Mouse (Mus musculus): Measurements from ENCODE around the gene Nxpe4. TPM values are rescaled to one million over a fixed set of nuclear protein-coding genes. Genes with fewer than 3 reads are reported as not detected.
A peak's percentile ranks its signal among the peaks of the same experiment; 100 is the strongest.
"Not testable (repeated sequence)": the region's sequence is repeated elsewhere in the genome, so short reads cannot be mapped to it uniquely, and the experiment has no call there.

Gene Nxpe4
- 1 to 10 TPM; 8.3 TPM for total RNA-seq (2021)
- long read RNA-seq, experiment 1, partial matches to known transcripts: 1 of 8 reads
- long read RNA-seq, experiment 1, other reads (novel, unspliced or antisense): 7 of 8 reads
- long read RNA-seq, experiment 2, partial matches to known transcripts: 2 of 17 reads
- long read RNA-seq, experiment 2, other reads (novel, unspliced or antisense): 15 of 17 reads

- DNase-seq (ENCODE audit: low spot score in 2 of 2): peak; percentile 86 to 93
- H3K4me3 ChIP-seq: peak within 1 kb of the TSS; percentile 61
- TF ChIP-seq CTCF (conservative IDR thresholded peaks at IDR 0.05): peak; percentile 80
- peak within 1 kb of the TSS; percentile 51; the same call in 1 of the 2 replicates for H3K27ac ChIP-seq
These were observed at the start of gene Nxpe4 for GRCm38 (mm10) chr9:48161505-48162192. Gene Nxpe4, plus strand, starts transcription at chr9:48162023.

DNA sequence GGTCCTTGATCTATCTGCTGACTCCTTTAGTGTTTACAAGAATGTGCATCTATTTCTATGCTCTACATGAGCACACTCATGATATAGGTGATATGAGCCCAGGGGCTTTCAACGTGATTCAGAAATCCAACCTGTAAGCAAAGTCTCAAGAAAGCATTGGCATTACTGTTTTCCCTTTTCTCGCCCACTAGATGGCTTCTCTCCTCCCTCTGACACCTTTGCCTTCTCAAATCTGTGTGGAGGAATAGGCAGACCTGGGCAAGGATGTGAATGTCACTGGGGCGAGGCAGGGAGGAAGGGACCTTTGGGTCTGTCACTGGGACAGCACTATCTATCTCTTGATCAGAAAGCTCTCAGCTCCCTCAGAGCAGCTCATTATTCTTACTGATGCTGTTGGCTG lies 35.0 kb upstream of the Nxpe4 start:
- Histone ChIP-seq H3K27ac (no peak overlapping the region), H3K4me3 (no peak overlapping the region)
- DNase-seq (ENCODE audit: low spot score in 2 of 2): no peak
- TF ChIP-seq CTCF (conservative IDR thresholded peaks at IDR 0.05): peak; percentile 49

- no peak for TF ChIP-seq CTCF (conservative IDR thresholded peaks at IDR 0.05)
- Histone ChIP-seq H3K27ac (no peak overlapping the region), H3K4me3 (no peak overlapping the region)
- no peak for DNase-seq (ENCODE audit: low spot score in 2 of 2)
These were observed 24.3 kb upstream of the Nxpe4 start for GRCm38 (mm10) chr9:48137507-48137906.

DNA sequence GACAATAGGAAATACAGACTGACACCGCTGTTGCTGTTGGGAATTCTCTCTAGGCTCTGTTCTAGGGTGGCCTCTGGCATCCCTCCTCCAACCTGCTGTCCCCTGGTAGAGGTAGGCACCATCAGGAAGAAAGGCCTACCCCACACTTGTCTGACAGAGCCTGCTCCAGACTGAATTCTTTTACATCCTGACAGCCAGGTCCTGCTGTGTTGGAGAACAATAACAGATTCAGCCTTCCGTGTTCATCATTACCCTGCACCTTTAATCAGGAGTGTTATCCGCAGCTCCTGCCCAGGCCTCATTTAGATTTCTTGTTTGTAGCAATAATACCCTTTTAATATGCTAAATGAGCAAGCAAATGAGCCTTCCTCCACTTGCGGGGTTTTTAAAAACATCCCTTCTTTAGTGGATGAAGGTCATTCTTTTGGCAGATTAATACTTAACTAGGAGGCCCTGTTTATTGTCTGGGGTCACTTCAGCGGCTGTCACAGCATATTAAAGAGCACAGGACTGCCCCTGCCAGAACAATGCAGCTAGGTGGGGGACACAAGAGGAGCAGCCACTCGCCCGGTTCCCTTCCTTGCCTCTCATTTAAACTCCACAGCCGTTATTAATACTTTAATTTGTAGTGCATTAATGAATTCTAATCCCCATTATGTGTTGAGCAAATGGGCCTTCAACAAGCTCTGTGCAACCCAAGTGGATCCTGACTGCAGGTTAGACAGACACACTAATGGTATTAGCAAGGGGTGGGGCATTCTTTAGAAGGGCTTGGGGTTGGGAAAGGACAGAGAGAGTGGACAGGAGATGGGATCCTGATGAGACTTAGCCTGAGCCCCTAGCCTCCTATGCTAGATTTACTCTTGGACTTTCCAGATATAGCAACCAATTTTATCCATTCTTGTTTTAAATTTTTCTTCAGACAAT lies 21.1 kb upstream of the Nxpe4 start:
- no peak for DNase-seq (ENCODE audit: low spot score in 2 of 2)
- TF ChIP-seq CTCF (conservative IDR thresholded peaks at IDR 0.05): no peak
- Histone ChIP-seq H3K4me3 (no peak overlapping the region), H3K27ac (no peak overlapping the region)

DNA sequence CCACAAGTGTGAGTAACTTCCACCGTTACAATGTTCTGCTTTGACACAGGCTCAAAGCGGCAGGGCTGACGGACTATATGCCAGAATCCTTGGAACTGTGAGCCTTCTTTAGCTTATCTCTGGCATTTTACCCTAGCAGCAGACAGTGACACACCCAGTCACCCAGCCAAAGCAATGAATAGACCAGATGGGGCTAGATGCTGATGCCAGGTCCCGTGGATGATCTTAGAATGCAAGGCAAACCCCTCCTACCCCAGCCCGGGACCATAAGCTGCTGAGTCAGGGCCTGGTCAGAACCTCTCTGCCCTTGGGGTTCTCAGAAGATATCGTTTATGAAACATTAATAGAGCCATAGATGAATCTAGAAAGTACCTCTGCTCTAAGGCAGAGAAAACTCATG lies 19.2 kb upstream of the Nxpe4 start:
- TF ChIP-seq CTCF (conservative IDR thresholded peaks at IDR 0.05): no peak
- no peak overlapping the region for H3K4me3 ChIP-seq
- DNase-seq (ENCODE audit: low spot score in 2 of 2): no peak
- no peak overlapping the region for H3K27ac ChIP-seq

GRCm38 (mm10) chr9:48146761-48147160 lies 15.1 kb upstream of the Nxpe4 start:
- H3K27ac ChIP-seq: no peak overlapping the region
- H3K4me3 ChIP-seq: no peak overlapping the region
- no peak for DNase-seq (ENCODE audit: low spot score in 2 of 2)
- no peak for TF ChIP-seq CTCF (conservative IDR thresholded peaks at IDR 0.05)

DNA sequence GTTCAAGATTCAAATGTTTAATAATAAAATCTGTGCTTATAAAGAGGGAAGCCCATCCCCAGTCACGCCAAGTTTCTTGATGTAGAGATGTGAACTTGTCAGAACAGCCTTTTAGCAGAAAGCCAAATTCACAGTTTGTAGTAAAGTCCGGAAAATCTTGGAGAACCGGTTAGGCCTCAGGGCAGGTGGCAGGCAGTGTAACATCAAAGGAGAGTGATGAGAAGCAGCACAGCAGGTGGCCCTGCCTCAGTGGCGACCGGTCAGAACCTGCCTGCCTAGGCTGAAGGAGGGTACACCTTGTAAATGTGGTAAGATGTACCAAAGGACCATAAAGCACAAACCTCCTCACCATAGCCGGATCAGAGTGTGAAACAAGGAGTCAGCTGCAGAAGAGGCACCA lies 4.7 kb downstream of the Nxpe4 start:
- H3K27ac ChIP-seq; DNase-seq (ENCODE audit: low spot score in 2 of 2); H3K4me3 ChIP-seq: not testable (repeated sequence)

DNA sequence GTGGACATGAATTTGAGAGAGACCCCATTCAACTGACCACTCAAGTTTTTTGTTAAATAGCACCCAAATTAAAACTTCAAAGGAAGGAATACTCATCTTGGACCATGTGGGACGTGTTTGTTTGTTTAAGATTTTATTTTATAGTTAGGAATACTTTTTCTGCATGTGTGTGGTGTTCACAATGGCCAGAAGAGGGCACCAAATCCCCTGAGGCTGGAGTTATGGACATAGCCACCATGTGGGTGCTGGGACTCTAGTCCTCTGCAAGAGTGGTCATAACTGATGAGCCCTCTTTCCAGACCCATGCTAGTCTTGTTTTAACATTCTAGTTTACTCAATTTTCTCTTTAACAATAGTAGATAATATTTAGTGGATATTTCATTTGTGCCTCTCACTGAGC lies 14.9 kb downstream of the Nxpe4 start:
- no peak overlapping the region for H3K4me3 ChIP-seq
- DNase-seq (ENCODE audit: low spot score in 2 of 2): no peak
- TF ChIP-seq CTCF (conservative IDR thresholded peaks at IDR 0.05): peak; percentile 73
- H3K27ac ChIP-seq: no peak overlapping the region

GRCm38 (mm10) chr9:48181300-48181699 lies 19.5 kb downstream of the Nxpe4 start:
- no peak for DNase-seq (ENCODE audit: low spot score in 2 of 2)
- no peak for TF ChIP-seq CTCF (conservative IDR thresholded peaks at IDR 0.05)

GRCm38 (mm10) chr9:48182718-48183414 lies 21.0 kb downstream of the Nxpe4 start:
- DNase-seq (ENCODE audit: low spot score in 2 of 2): no peak
- Histone ChIP-seq H3K4me3 (no peak overlapping the region), H3K27ac (peak overlapping the region; percentile 40)
- TF ChIP-seq CTCF (conservative IDR thresholded peaks at IDR 0.05): no peak

More at GRCm38 (mm10) chr9:48181300-48181699, 19.5 kb downstream of the Nxpe4 start:
- Histone ChIP-seq H3K4me3 (no peak overlapping the region), H3K27ac (peak overlapping the region; percentile 40)

GRCm38 (mm10) chr9:48184319-48184718 lies 22.5 kb downstream of the Nxpe4 start:
- Histone ChIP-seq H3K4me3 (no peak overlapping the region), H3K27ac (peak overlapping the region; percentile 68; the same call in 1 of the 2 replicates)
- TF ChIP-seq CTCF (conservative IDR thresholded peaks at IDR 0.05): no peak
- DNase-seq (ENCODE audit: low spot score in 2 of 2): peak in 1 of 2 experiments; percentile 38

- no peak for TF ChIP-seq CTCF (conservative IDR thresholded peaks at IDR 0.05)
- H3K4me3 ChIP-seq: no peak overlapping the region
- H3K27ac ChIP-seq: no peak overlapping the region
- DNase-seq (ENCODE audit: low spot score in 2 of 2): no peak
These were observed 27.0 kb downstream of the Nxpe4 start for GRCm38 (mm10) chr9:48188854-48189253.
